Mouse (Mus musculus) stomach, postnatal 0 days (tissue): Measurements from ENCODE around the gene Tomm22. TPM values are rescaled to one million over a fixed set of nuclear protein-coding genes. Genes with fewer than 3 reads are reported as not detected.

Experiments
- ATAC-seq: fragments of 200-750 bp; cut with Nextera tagmentation; 2 replicates; pipeline ENCODE4 v1.8.0; 2017; ENCODE audit not compliant: low FRiP score, low TSS enrichment
- DNase-seq: peaks from one replicate; pipeline ENCODE4 v3.0.0-alpha.2; 2016; ENCODE audit warnings: low spot score
- H3K27ac ChIP-seq: fragments of 300-500 bp; sonication (generic); replicated peaks from 2 replicates; pipeline ENCODE4 v1.5.1; 2014; ENCODE audit warnings: mild to moderate bottlenecking, control low read depth
- H3K27me3 ChIP-seq: fragments of 300-500 bp; sonication (generic); 2 replicates; pipeline ENCODE4 v1.6.1; 2014; ENCODE audit warnings: low read length; ENCODE audit not compliant: control insufficient read depth, insufficient read depth
- H3K36me3 ChIP-seq: fragments of 300-500 bp; sonication (generic); 2 replicates; pipeline ENCODE4 v1.6.1; 2014; ENCODE audit warnings: low read length, mixed read lengths; ENCODE audit not compliant: control insufficient read depth, insufficient read depth
- H3K4me1 ChIP-seq: fragments of 300-500 bp; sonication (generic); replicated peaks from 2 replicates; pipeline ENCODE4 v1.6.1; 2014; ENCODE audit warnings: antibody characterized with exemption; ENCODE audit not compliant: control insufficient read depth, insufficient read depth
- H3K4me2 ChIP-seq: fragments of 300-500 bp; sonication (generic); replicated peaks from 2 replicates; pipeline ENCODE4 v1.6.1; 2014; ENCODE audit warnings: low read depth, mild to moderate bottlenecking, control low read depth, moderate library complexity
- H3K4me3 ChIP-seq: fragments of 300-500 bp; sonication (generic); 2 replicates; pipeline ENCODE4 v1.5.1; 2014; ENCODE audit warnings: low read depth, low read length, control low read depth
- H3K9ac ChIP-seq: fragments of 300-500 bp; sonication (generic); 2 replicates; pipeline ENCODE4 v1.6.1; 2014; ENCODE audit warnings: mild to moderate bottlenecking, low read length, control low read depth, mixed read lengths
- H3K9me3 ChIP-seq: fragments of 300-500 bp; sonication (generic); 2 replicates; pipeline ENCODE4 v1.6.1; 2016; ENCODE audit warnings: low read length; ENCODE audit not compliant: control insufficient read depth
- CTCF ChIP-seq: IDR thresholded peaks from 2 replicates; pipeline ENCODE4 v1.5.1; 2016; ENCODE audit warnings: antibody characterized with exemption, low read depth, mild to moderate bottlenecking, moderate library complexity
- EP300 ChIP-seq: optimal IDR thresholded peaks from 2 replicates; pipeline ENCODE3; 2016; ENCODE audit warnings: antibody characterized with exemption
- WGBS: fragments of 180-500 bp; shearing (Covaris S2); extraction: QIAGEN DNeasy Blood & Tissue Kit; methylation state at CpG from one replicate; pipeline ENCODE4 v1.1.7; 2014; 5-methylcytosine and 5-hydroxymethylcytosine counted together
- polyA plus RNA-seq: library from polyadenylated mRNA; unstranded; fragments of >200 nt; fragmentation: Nextera tagmentation; extraction: Ambion mirVana; gene quantifications from 2 replicates; pipeline ENCODE4 v1.2.1, GENCODE M21; 2015

Tomm22 gene
- polyA plus RNA-seq, 1 experiment from 2014 or later = 186 TPM

- peak overlapping the region; percentile 53; the same call in 1 of the 2 replicates for H3K27ac ChIP-seq
- peak overlapping the region; percentile 35; the same call in 1 of the 2 replicates for H3K9ac ChIP-seq
- peak; percentile 36; the same call in 1 of the 2 replicates for ATAC-seq
- H3K4me3 ChIP-seq = no peak overlapping the region
- H3K27me3 ChIP-seq = no peaks in the 10 kb centered on the region
- 55% methylated on average over 6 of the region's 6 CpGs for WGBS
- no peaks in the 10 kb centered on the region for H3K36me3 ChIP-seq
- H3K4me1 ChIP-seq = peaks cover 22% of the 10 kb centered on the region
- no peaks in the 10 kb centered on the region for H3K9me3 ChIP-seq
- peak; percentile 48 for DNase-seq
- TF ChIP-seq CTCF = no peak
- no peak for TF ChIP-seq EP300
- H3K4me2 ChIP-seq = no peak overlapping the region; the same call in 1 of the 2 replicates
Measured at GRCm38 (mm10) chr15:79683146-79683545, 12.5 kb downstream of the Tomm22 start.

GRCm38 (mm10) chr15:79683707-79684465 is 13.2 kb downstream of the Tomm22 start:
- H3K27ac ChIP-seq = peak overlapping the region; percentile 56
- peak overlapping the region; percentile 9; the same call in 1 of the 2 replicates for H3K9ac ChIP-seq
- WGBS = 43% methylated on average over 19 of the region's 19 CpGs
- peak overlapping the region; percentile 82 for H3K4me2 ChIP-seq
- H3K36me3 ChIP-seq = no peaks in the 10 kb centered on the region
- H3K4me1 ChIP-seq = peaks cover 22% of the 10 kb centered on the region
- no peaks in the 10 kb centered on the region for H3K9me3 ChIP-seq
- no peaks in the 10 kb centered on the region for H3K27me3 ChIP-seq
- TF ChIP-seq CTCF (no peak), EP300 (no peak)
- peak overlapping the region; percentile 14; the same call in 1 of the 2 replicates for H3K4me3 ChIP-seq
- DNase-seq (peak; percentile 46), ATAC-seq (0 out of 2 replicates have a peak, but pooled peaks have one; percentile 14)

- WGBS = 80% methylated on average over 6 of the region's 6 CpGs
Measured at GRCm38 (mm10) chr15:79684616-79685015, 14.0 kb downstream of the Tomm22 start.

GRCm38 (mm10) chr15:79685141-79685641 is 14.5 kb downstream of the Tomm22 start:
- no peak overlapping the region; the same call in 1 of the 2 replicates for H3K27ac ChIP-seq
- WGBS = 24% methylated on average over 6 of the region's 6 CpGs
- ATAC-seq (no peak), DNase-seq (no peak)
- peak overlapping the region; percentile 82 for H3K4me2 ChIP-seq
- peak overlapping the region; percentile 88 for H3K4me3 ChIP-seq
- TF ChIP-seq CTCF (no peak), EP300 (no peak)
- H3K9ac ChIP-seq = peak overlapping the region; percentile 90
- no peaks in the 10 kb centered on the region for H3K36me3 ChIP-seq
- peaks cover 22% of the 10 kb centered on the region for H3K4me1 ChIP-seq
- no peaks in the 10 kb centered on the region for H3K9me3 ChIP-seq
- no peaks in the 10 kb centered on the region for H3K27me3 ChIP-seq

More at GRCm38 (mm10) chr15:79684616-79685015, 14.0 kb downstream of the Tomm22 start:
- Histone ChIP-seq H3K27ac (0 out of 2 replicates have a peak overlapping the region, but pooled peaks have one; percentile 56), H3K4me1 (peaks cover 22% of the 10 kb centered on the region), H3K27me3 (no peaks in the 10 kb centered on the region), H3K9me3 (no peaks in the 10 kb centered on the region), H3K4me2 (peak overlapping the region; percentile 82), H3K36me3 (no peaks in the 10 kb centered on the region), H3K9ac (peak overlapping the region; percentile 90; the same call in 1 of the 2 replicates), H3K4me3 (peak overlapping the region; percentile 14; the same call in 1 of the 2 replicates)
- TF ChIP-seq CTCF (no peak; the same call in 1 of the 2 replicates), EP300 (no peak)
- ATAC-seq = no peak
- no peak for DNase-seq

- Histone ChIP-seq H3K27me3 (no peaks in the 10 kb centered on the region), H3K27ac (no peak overlapping the region), H3K9me3 (no peaks in the 10 kb centered on the region), H3K9ac (peak overlapping the region; percentile 90), H3K4me3 (peak overlapping the region; percentile 88), H3K4me1 (peaks cover 22% of the 10 kb centered on the region), H3K4me2 (peak overlapping the region; percentile 82), H3K36me3 (no peaks in the 10 kb centered on the region)
- ATAC-seq (no peak), DNase-seq (no peak)
- WGBS = 6% methylated on average over 15 of the region's 15 CpGs
- TF ChIP-seq EP300 = no peak
- TF ChIP-seq CTCF = no peak
Measured at GRCm38 (mm10) chr15:79686046-79686869, 15.6 kb downstream of the Tomm22 start.
